Comparison of ENCODE assay signal across 15 mouse cellular contexts in the genomic region with DNA sequence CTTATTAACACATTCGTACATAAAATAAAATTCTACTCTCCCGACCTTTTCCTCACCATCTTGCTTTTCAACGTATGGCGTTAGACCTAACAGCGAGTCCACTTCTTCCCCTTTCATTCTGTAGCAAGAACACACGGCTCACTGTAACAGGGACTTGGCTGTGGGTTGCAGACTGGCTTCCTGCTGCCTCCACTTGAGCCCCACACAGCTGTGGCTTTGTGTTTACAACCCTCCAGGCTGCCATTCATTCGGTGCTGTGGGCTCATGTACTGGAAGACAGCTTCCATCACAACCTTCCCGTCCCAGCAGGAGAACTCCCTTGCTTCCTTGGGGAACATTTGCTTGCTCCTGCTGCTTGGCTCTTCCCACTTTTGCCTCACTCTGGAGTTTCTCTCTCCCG.
A peak's percentile ranks its signal among the peaks of the same experiment; 100 is the strongest.
DNase-seq lines count a peak whose midpoint lies in the region; ATAC-seq lines count a peak whose summit lies in the region.
"Had no signal": no experiment of that assay in that cellular context is flagged by ENCODE, and none has a peak within 500 bp of the region (broad histone marks: within the 10 kb centered on the region; RNA-seq: fewer than 3 reads in every experiment).

No protein-coding gene starts in this region.

- no peaks in the 10 kb centered on the region for H3K9me3 ChIP-seq in limb, embryonic 11.5 days (ENCODE audit: control insufficient read depth, low read length)
- H3K9me3 ChIP-seq in limb, embryonic 10.5 days (replicated peaks), result no peaks in the 10 kb centered on the region
- no peaks in the 10 kb centered on the region for H3K9me3 ChIP-seq in hindbrain, embryonic 16.5 days (ENCODE audit: control insufficient read depth, low read length)
- H3K9me3 ChIP-seq: heart, embryonic 13.5 days; liver, embryonic 12.5 days had no signal

- no peaks in the 10 kb centered on the region for H3K4me1 ChIP-seq in limb, embryonic 11.5 days (ENCODE audit: control insufficient read depth, insufficient read depth, low read length)
- no peaks in the 10 kb centered on the region for H3K4me1 ChIP-seq in limb, embryonic 10.5 days
- H3K4me1 ChIP-seq in hindbrain, embryonic 16.5 days (ENCODE audit: control insufficient read depth, insufficient read depth, low read depth, low read length), result no peaks in the 10 kb centered on the region
- H3K4me1 ChIP-seq: liver, embryonic 12.5 days had no signal

- no peak overlapping the region for H3K9ac ChIP-seq in limb, embryonic 11.5 days (ENCODE audit: low read length)
- H3K9ac ChIP-seq in hindbrain, embryonic 16.5 days (ENCODE audit: low read depth, low read length), result no peak overlapping the region
- H3K9ac ChIP-seq: heart, embryonic 13.5 days; liver, embryonic 12.5 days had no signal

- no peaks in the 10 kb centered on the region for H3K36me3 ChIP-seq in limb, embryonic 11.5 days (ENCODE audit: control insufficient read depth, insufficient read depth, low read length)
- H3K36me3 ChIP-seq in limb, embryonic 10.5 days, result no peaks in the 10 kb centered on the region
- H3K36me3 ChIP-seq in hindbrain, embryonic 16.5 days (ENCODE audit: control insufficient read depth, insufficient read depth, low read length), result no peaks in the 10 kb centered on the region
- H3K36me3 ChIP-seq: heart, embryonic 13.5 days; liver, embryonic 12.5 days had no signal

- ATAC-seq in limb, embryonic 11.5 days (ENCODE audit: insufficient number of reproducible peaks, low FRiP score, low TSS enrichment, low read depth), result no peak
- ATAC-seq in hindbrain, embryonic 16.5 days, result peak; percentile 82
- ATAC-seq in activated CD4-positive, CD25-positive, alpha-beta regulatory T cell, adult 4 months, result no peak
- ATAC-seq: liver, embryonic 12.5 days had no signal

- DNase-seq in embryo, embryonic 10 days (ENCODE audit: low spot score), result peak; percentile 12
- no peak for DNase-seq in embryo, embryonic 9.5 days (ENCODE audit: extremely low spot score)
- DNase-seq in limb, embryonic 11.5 days (ENCODE audit: low spot score), result peak; percentile 21
- DNase-seq in limb, embryonic 10.5 days (ENCODE audit: low spot score), result no peak
- peak; percentile 23 for DNase-seq in thymus, postnatal 25 days
- DNase-seq in spleen, postnatal 14 days (ENCODE audit: low spot score in 2 of 2), result no peak
- DNase-seq: B cell, adult 2 months; kidney, adult 18-20 months; lung, postnatal 36 days; right cerebral cortex, postnatal 4 days had no signal

- H3K27ac ChIP-seq in limb, embryonic 11.5 days (replicated peaks; ENCODE audit: low read depth, low read length), result no peak overlapping the region
- H3K27ac ChIP-seq in limb, embryonic 10.5 days, result no peak overlapping the region
- H3K27ac ChIP-seq in hindbrain, embryonic 16.5 days (ENCODE audit: low read depth, low read length), result no peak overlapping the region
- H3K27ac ChIP-seq: heart, embryonic 13.5 days; liver, embryonic 12.5 days had no signal

- no peaks in the 10 kb centered on the region for H3K27me3 ChIP-seq in limb, embryonic 11.5 days (ENCODE audit: control insufficient read depth, insufficient read depth, low read length)
- no peaks in the 10 kb centered on the region for H3K27me3 ChIP-seq in limb, embryonic 10.5 days (ENCODE audit: low read depth, poor library complexity, severe bottlenecking)
- no peaks in the 10 kb centered on the region for H3K27me3 ChIP-seq in hindbrain, embryonic 16.5 days (replicated peaks; ENCODE audit: control insufficient read depth, insufficient read depth, low read length)
- H3K27me3 ChIP-seq: heart, embryonic 13.5 days; liver, embryonic 12.5 days had no signal

- H3K4me2 ChIP-seq in limb, embryonic 11.5 days (ENCODE audit: low read depth, severe bottlenecking), result no peak overlapping the region
- H3K4me2 ChIP-seq in hindbrain, embryonic 16.5 days (ENCODE audit: low read length), result no peak overlapping the region
- H3K4me2 ChIP-seq: heart, embryonic 13.5 days; liver, embryonic 12.5 days had no signal

- WGBS in limb, embryonic 11.5 days, result 52% methylated on average over 9 of the region's 9 CpGs
- WGBS in limb, embryonic 10.5 days, result 57% methylated on average over 9 of the region's 9 CpGs
- WGBS in hindbrain, embryonic 16.5 days, result 42% methylated on average over 9 of the region's 9 CpGs

- no peak overlapping the region for H3K4me3 ChIP-seq in limb, embryonic 11.5 days (ENCODE audit: low read depth, low read length)
- H3K4me3 ChIP-seq in limb, embryonic 10.5 days, result no peak overlapping the region
- no peak overlapping the region for H3K4me3 ChIP-seq in hindbrain, embryonic 16.5 days (ENCODE audit: low read length)
- H3K4me3 ChIP-seq: heart, embryonic 13.5 days; liver, embryonic 12.5 days; myocyte had no signal

Comparison
In these comparisons a context has a peak if more than half of its experiments do, and no peak if none do; other contexts are left out.
1. DNase-seq: peak in embryo, embryonic 10 days (single experiment), limb, embryonic 11.5 days (single experiment) and thymus, postnatal 25 days (single experiment); none in embryo, embryonic 9.5 days (single experiment), limb, embryonic 10.5 days (single experiment) and spleen, postnatal 14 days (0 of 2).